Mouse (Mus musculus) right cerebral cortex, postnatal 25 days (tissue): Measurements from ENCODE around the gene Vegfd.

ENCODE experiments used
- DNase-seq: peaks from one replicate; pipeline ENCODE4 v3.0.0; 2022

The Vegfd gene

GRCm38 (mm10) chrX:164420518-164420917, 47.3 kb downstream of the Vegfd start:
- DNase-seq, result no peak

- no peak for DNase-seq
Measured at GRCm38 (mm10) chrX:164424821-164425220, 51.6 kb downstream of the Vegfd start.

GRCm38 (mm10) chrX:164427295-164427694, 54.1 kb downstream of the Vegfd start:
- no peak for DNase-seq

- DNase-seq, result no peak
Measured at GRCm38 (mm10) chrX:164428224-164428623, 55.0 kb downstream of the Vegfd start.

GRCm38 (mm10) chrX:164430621-164431020, 57.4 kb downstream of the Vegfd start:
- no peak for DNase-seq

- DNase-seq, result no peak
Measured at GRCm38 (mm10) chrX:164431133-164431532, 58.0 kb downstream of the Vegfd start.

- no peak for DNase-seq
Measured at GRCm38 (mm10) chrX:164431541-164431940, 58.4 kb downstream of the Vegfd start.

- no peak for DNase-seq
Measured at GRCm38 (mm10) chrX:164432682-164433081, 59.5 kb downstream of the Vegfd start.

GRCm38 (mm10) chrX:164436709-164437108, 63.5 kb downstream of the Vegfd start, which contains the start of gene Asb11:
TSS of gene Asb11 (plus strand) at chrX:164436994.
- DNase-seq, result no peak

GRCm38 (mm10) chrX:164439462-164439861, 66.3 kb downstream of the Vegfd start:
- DNase-seq, result no peak

- no peak for DNase-seq
Measured at GRCm38 (mm10) chrX:164440140-164440539, 67.0 kb downstream of the Vegfd start.

GRCm38 (mm10) chrX:164440703-164441102, 67.5 kb downstream of the Vegfd start:
- no peak for DNase-seq

GRCm38 (mm10) chrX:164441306-164441705, 68.1 kb downstream of the Vegfd start:
- DNase-seq, result no peak

GRCm38 (mm10) chrX:164445601-164446000, 72.4 kb downstream of the Vegfd start:
- no peak for DNase-seq

GRCm38 (mm10) chrX:164446106-164446551, 73.0 kb downstream of the Vegfd start:
- no peak for DNase-seq

- DNase-seq, result no peak
Measured at GRCm38 (mm10) chrX:164446835-164447681, 73.9 kb downstream of the Vegfd start.

- no peak for DNase-seq
Measured at GRCm38 (mm10) chrX:164447682-164448071, 74.5 kb downstream of the Vegfd start.

- DNase-seq, result no peak
Measured at GRCm38 (mm10) chrX:164449201-164449600, 76.0 kb downstream of the Vegfd start.
